Mouse (Mus musculus) midbrain, embryonic 10.5 days (tissue): ENCODE results near the gene Tbc1d9b. TPM values are rescaled to one million over a fixed set of nuclear protein-coding genes. Genes with fewer than 3 reads are reported as not detected.

ENCODE experiments used
- DNase-seq: peaks from one replicate; pipeline ENCODE4 v3.0.0-alpha.2; 2017; ENCODE audit warnings: low spot score
- H3K27ac ChIP-seq: fragments of 300-500 bp; sonication (generic); replicated peaks from 2 replicates; pipeline ENCODE4 v1.5.1; 2016; ENCODE audit warnings: mild to moderate bottlenecking
- H3K27me3 ChIP-seq: fragments of 300-500 bp; sonication (generic); 2 replicates; pipeline ENCODE4 v1.6.1; 2016; ENCODE audit warnings: low read depth, mild to moderate bottlenecking; ENCODE audit not compliant: poor library complexity, severe bottlenecking
- H3K36me3 ChIP-seq: fragments of 300-500 bp; sonication (generic); 2 replicates; pipeline ENCODE4 v1.6.1; 2016; ENCODE audit warnings: mild to moderate bottlenecking, moderate library complexity
- H3K4me1 ChIP-seq: fragments of 300-500 bp; sonication (generic); 2 replicates; pipeline ENCODE4 v1.6.1; 2016
- H3K4me3 ChIP-seq: fragments of 300-500 bp; sonication (generic); 2 replicates; pipeline ENCODE4 v1.5.1; 2016; ENCODE audit warnings: mild to moderate bottlenecking, moderate library complexity
- H3K9me3 ChIP-seq: fragments of 300-500 bp; sonication (generic); replicated peaks from 2 replicates; pipeline ENCODE4 v1.6.1; 2016; ENCODE audit warnings: mild to moderate bottlenecking
- WGBS: fragments of 180-500 bp; shearing (Covaris S2); methylation state at CpG from one replicate; pipeline ENCODE4 v1.1.7; 2016; 5-methylcytosine and 5-hydroxymethylcytosine counted together
- polyA plus RNA-seq: library from polyadenylated mRNA; unstranded; fragments of >200 nt; fragmentation: Nextera tagmentation; extraction: Ambion mirVana; gene quantifications from 2 replicates; pipeline ENCODE4 v1.2.1, GENCODE M21; 2016

Tbc1d9b gene
- polyA plus RNA-seq, 1 experiment from 2014 or later, result 33.6 TPM

DNA sequence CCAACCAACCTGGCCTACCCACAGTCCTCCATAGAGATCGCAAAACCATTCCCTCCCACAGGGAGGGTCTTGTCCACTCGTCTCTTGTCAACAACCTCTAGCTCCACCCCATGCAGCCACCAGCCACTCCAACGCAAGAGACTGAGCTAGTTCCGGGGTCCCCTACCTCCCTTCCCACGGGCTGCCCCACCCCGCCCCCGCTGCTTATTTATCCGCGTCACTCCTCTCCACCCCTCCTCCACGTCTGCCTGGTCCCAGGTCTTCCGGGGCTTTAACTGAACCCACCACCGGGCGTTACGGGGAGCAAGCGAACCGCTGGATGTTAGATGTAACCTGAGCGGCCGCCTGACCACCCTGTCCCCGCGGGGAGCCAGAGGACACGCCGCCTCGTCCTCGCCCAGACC is 78.9 kb downstream of the Tbc1d9b start:
- no peaks in the 10 kb centered on the region for H3K9me3 ChIP-seq
- under 1% methylated on average over 24 of the region's 24 CpGs for WGBS
- H3K36me3 ChIP-seq, result peaks cover 28% of the 10 kb centered on the region
- H3K4me1 ChIP-seq, result peaks cover 27% of the 10 kb centered on the region
- peak overlapping the region; percentile 95 for H3K27ac ChIP-seq
- no peaks in the 10 kb centered on the region for H3K27me3 ChIP-seq
- DNase-seq, result peak; percentile 91
- peak overlapping the region; percentile 96 for H3K4me3 ChIP-seq

DNA sequence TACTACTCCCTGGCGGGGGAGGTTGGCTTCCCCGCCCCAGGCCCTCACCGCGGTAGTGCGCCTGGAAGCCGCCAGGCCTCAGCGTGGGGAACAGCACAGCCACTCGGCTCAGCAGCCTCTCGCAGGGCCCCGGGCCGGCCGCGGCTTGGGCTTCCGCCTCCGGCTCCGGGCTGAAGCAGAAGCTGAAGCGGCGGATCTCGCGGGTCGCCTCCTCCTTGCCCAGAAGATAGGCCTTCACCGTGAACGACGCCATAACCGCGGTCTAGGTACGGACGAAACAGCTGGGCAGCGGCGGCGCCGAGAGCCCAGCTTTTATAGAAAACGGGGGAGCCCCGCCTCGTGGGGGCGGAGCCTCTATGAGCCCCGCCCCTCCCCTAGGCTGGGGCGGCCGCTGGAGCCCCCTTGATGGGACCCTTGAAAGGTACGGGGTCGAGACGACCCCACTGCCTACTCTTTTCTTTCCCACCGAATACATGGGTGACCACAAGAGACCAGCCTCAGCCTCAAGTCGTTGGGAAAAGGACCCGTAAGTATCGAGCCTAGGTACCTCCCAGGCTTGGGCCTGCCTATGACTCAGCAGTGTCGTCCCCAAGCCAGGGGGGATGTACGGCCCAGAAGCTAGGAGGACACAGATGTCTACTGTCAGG is 79.4 kb downstream of the Tbc1d9b start, which contains the start of the genes Sqstm1 and Mgat4b:
Gene Sqstm1, minus strand, starts transcription at position 323 of the 647 bp plus-strand sequence.
Gene Mgat4b, plus strand, starts transcription at position 386 of the 647 bp plus-strand sequence.
- Histone ChIP-seq H3K36me3 (peaks cover 23% of the 10 kb centered on the region), H3K4me3 (peak within 1 kb of the TSS; percentile 96), H3K27me3 (no peaks in the 10 kb centered on the region), H3K9me3 (no peaks in the 10 kb centered on the region), H3K4me1 (peaks cover 30% of the 10 kb centered on the region), H3K27ac (peak within 1 kb of the TSS; percentile 95)
- DNase-seq, result peak; percentile 84
- WGBS, result under 1% methylated on average over 48 of the region's 48 CpGs

- peak overlapping the region; percentile 95; the same call in 1 of the 2 replicates for H3K27ac ChIP-seq
- WGBS, result 91% methylated on average over 3 of the region's 3 CpGs
- no peak for DNase-seq
- H3K36me3 ChIP-seq, result peaks cover 15% of the 10 kb centered on the region
- H3K27me3 ChIP-seq, result no peaks in the 10 kb centered on the region
- H3K9me3 ChIP-seq, result no peaks in the 10 kb centered on the region
- peak overlapping the region; percentile 96 for H3K4me3 ChIP-seq
- H3K4me1 ChIP-seq, result peaks cover 38% of the 10 kb centered on the region
Observed at GRCm38 (mm10) chr11:50211322-50212059, 80.3 kb downstream of the Tbc1d9b start.

GRCm38 (mm10) chr11:50212060-50212739 is 81.0 kb downstream of the Tbc1d9b start:
- no peak for DNase-seq
- H3K36me3 ChIP-seq, result peaks cover 7% of the 10 kb centered on the region

GRCm38 (mm10) chr11:50212848-50213758 is 81.9 kb downstream of the Tbc1d9b start:
- DNase-seq, result no peak
- no peak overlapping the region for H3K4me3 ChIP-seq
- no peaks in the 10 kb centered on the region for H3K9me3 ChIP-seq
- 74% methylated on average over 11 of the region's 11 CpGs for WGBS
- no peak overlapping the region for H3K27ac ChIP-seq
- no peaks in the 10 kb centered on the region for H3K36me3 ChIP-seq
- no peaks in the 10 kb centered on the region for H3K27me3 ChIP-seq
- peaks cover 48% of the 10 kb centered on the region for H3K4me1 ChIP-seq

More at GRCm38 (mm10) chr11:50212060-50212739, 81.0 kb downstream of the Tbc1d9b start:
- 75% methylated on average over 3 of the region's 3 CpGs for WGBS
- Histone ChIP-seq H3K27ac (no peak overlapping the region), H3K4me3 (no peak overlapping the region), H3K9me3 (no peaks in the 10 kb centered on the region), H3K4me1 (peaks cover 42% of the 10 kb centered on the region), H3K27me3 (no peaks in the 10 kb centered on the region)

DNA sequence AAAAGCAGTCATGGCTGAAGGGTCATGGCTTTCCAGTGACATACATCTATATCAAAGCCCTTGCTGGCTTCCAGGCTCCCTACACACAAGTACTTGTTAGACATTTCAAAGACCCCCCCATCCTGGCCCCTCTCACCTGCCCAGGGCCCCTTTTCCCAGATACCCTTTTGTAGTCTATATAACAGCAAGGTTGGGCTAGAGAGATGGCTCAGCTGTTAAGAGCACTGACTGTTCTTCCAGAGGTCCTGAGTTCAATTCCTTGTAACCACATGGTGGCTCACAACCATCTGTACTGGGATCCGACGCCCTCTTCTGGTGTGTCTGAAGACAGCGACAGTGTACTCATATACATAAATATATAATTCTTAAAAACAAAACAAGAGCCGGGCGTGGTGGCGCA is 83.4 kb downstream of the Tbc1d9b start:
- Histone ChIP-seq H3K36me3 (no peaks in the 10 kb centered on the region), H3K27ac (no peak overlapping the region)

GRCm38 (mm10) chr11:50215633-50216032 is 84.4 kb downstream of the Tbc1d9b start:
- DNase-seq, result no peak
- Histone ChIP-seq H3K4me3 (no peak overlapping the region), H3K27ac (no peak overlapping the region), H3K36me3 (no peaks in the 10 kb centered on the region), H3K4me1 (peaks cover 34% of the 10 kb centered on the region), H3K9me3 (no peaks in the 10 kb centered on the region), H3K27me3 (no peaks in the 10 kb centered on the region)
- WGBS, result 21% methylated on average over 9 of the region's 9 CpGs

More for the DNA sequence above, 83.4 kb downstream of the Tbc1d9b start:
- H3K4me3 ChIP-seq, result no peak overlapping the region
- DNase-seq, result no peak
- H3K4me1 ChIP-seq, result peaks cover 41% of the 10 kb centered on the region
- H3K27me3 ChIP-seq, result no peaks in the 10 kb centered on the region
- H3K9me3 ChIP-seq, result no peaks in the 10 kb centered on the region
- 86% methylated on average over 6 of the region's 6 CpGs for WGBS

DNA sequence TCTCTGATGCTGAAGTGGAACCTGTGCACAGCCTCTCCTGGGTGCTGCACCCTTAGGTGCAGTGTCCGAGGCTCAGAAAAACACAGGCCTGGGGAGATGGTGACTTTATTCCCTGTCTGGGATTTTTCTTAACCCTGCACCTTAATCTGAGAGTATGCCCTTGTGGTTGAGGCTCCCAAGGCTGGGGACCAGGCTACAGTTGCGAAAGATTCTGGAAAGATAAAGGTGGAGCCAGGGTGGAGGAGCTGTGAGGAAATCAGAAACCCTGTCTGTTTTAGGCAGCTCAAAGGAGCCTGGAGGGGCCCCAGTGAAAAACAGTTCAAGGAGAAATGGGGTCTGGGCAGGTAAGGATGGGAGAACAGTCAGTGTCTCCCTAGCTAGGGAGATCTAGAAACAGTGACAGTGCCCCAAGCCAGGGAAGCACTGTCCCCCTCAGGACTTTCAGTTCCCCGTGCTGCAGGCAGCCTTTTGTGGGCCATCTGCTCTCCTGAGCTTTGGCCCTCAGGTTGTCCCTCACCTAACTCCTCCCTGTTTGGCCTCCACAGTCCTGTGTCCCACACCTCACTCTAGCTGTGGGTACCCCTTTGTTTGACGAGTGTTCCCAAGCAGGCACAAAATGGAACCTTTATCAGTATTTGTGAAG is 85.6 kb downstream of the Tbc1d9b start:
- WGBS, result 75% methylated on average over 4 of the region's 4 CpGs
- no peaks in the 10 kb centered on the region for H3K9me3 ChIP-seq
- DNase-seq, result no peak
- H3K27ac ChIP-seq, result 0 out of 2 replicates have a peak overlapping the region, but pooled peaks have one; percentile 35
- no peaks in the 10 kb centered on the region for H3K36me3 ChIP-seq
- H3K4me3 ChIP-seq, result no peak overlapping the region
- H3K27me3 ChIP-seq, result no peaks in the 10 kb centered on the region
- H3K4me1 ChIP-seq, result peaks cover 27% of the 10 kb centered on the region

DNA sequence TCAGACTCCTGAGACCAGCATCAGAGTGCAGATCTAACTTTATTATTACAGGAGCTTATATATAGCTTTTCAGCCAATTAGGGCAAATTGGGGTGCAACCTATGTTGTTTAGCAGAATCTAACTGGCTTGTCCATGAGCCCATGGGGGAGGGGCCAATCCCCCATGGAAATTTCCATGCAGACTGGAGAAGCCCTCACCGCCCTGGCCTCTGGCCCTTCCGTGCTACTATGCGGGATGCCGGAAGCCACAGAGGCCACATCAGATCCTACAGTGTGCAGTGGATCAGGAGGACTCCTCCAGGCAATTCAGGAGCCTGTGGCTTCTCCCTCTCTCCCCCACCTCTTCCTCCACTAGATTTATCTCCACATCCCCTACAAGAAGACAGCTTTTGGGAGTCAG is 86.6 kb downstream of the Tbc1d9b start:
- Histone ChIP-seq H3K9me3 (no peaks in the 10 kb centered on the region), H3K36me3 (no peaks in the 10 kb centered on the region), H3K27ac (no peak overlapping the region), H3K4me1 (peaks cover 27% of the 10 kb centered on the region), H3K27me3 (peaks cover 6% of the 10 kb centered on the region; the same call in 1 of the 2 replicates), H3K4me3 (no peak overlapping the region)
- WGBS, result 62% methylated on average over 4 of the region's 4 CpGs
- DNase-seq, result no peak

GRCm38 (mm10) chr11:50219833-50220232 is 88.6 kb downstream of the Tbc1d9b start:
- Histone ChIP-seq H3K27me3 (peaks cover 19% of the 10 kb centered on the region), H3K36me3 (no peaks in the 10 kb centered on the region), H3K4me3 (no peak overlapping the region), H3K27ac (no peak overlapping the region), H3K9me3 (no peaks in the 10 kb centered on the region), H3K4me1 (peaks cover 34% of the 10 kb centered on the region)
- 52% methylated on average over 2 of the region's 2 CpGs for WGBS
- no peak for DNase-seq
